Mouse (Mus musculus) lung, embryonic 16.5 days (tissue): ENCODE measurements around the gene Kcnip1. TPM values are rescaled to one million over a fixed set of nuclear protein-coding genes. Genes with fewer than 3 reads are reported as not detected.

Experiments used
- ATAC-seq: fragments of 200-750 bp; cut with Nextera tagmentation; 2 replicates; pipeline ENCODE4 v1.8.0; 2017; ENCODE audit warnings: low read depth, mild to moderate bottlenecking, moderate library complexity
- H3K27ac ChIP-seq: fragments of 300-500 bp; sonication (generic); 2 replicates; pipeline ENCODE4 v1.5.1; 2014; ENCODE audit warnings: mild to moderate bottlenecking, control low read depth, low read length
- H3K27me3 ChIP-seq: fragments of 300-500 bp; sonication (generic); 2 replicates; pipeline ENCODE4 v1.6.1; 2014; ENCODE audit warnings: low read depth, low read length, mixed read lengths; ENCODE audit not compliant: control insufficient read depth, insufficient read depth
- H3K36me3 ChIP-seq: fragments of 300-500 bp; sonication (generic); 2 replicates; pipeline ENCODE4 v1.6.1; 2014; ENCODE audit warnings: low read length; ENCODE audit not compliant: control insufficient read depth, insufficient read depth
- H3K4me1 ChIP-seq: fragments of 300-500 bp; sonication (generic); replicated peaks from 2 replicates; pipeline ENCODE4 v1.6.1; 2014; ENCODE audit warnings: low read length, mixed read lengths; ENCODE audit not compliant: control insufficient read depth, insufficient read depth
- H3K4me2 ChIP-seq: fragments of 300-500 bp; sonication (generic); 2 replicates; pipeline ENCODE4 v1.6.1; 2014; ENCODE audit warnings: low read depth, low read length, control low read depth
- H3K4me3 ChIP-seq: fragments of 300-500 bp; sonication (generic); 2 replicates; pipeline ENCODE4 v1.5.1; 2014; ENCODE audit warnings: mild to moderate bottlenecking, low read length, control low read depth
- H3K9ac ChIP-seq: fragments of 300-500 bp; sonication (generic); 2 replicates; pipeline ENCODE4 v1.6.1; 2014; ENCODE audit warnings: low read length, control low read depth
- H3K9me3 ChIP-seq: fragments of 300-500 bp; sonication (generic); 2 replicates; pipeline ENCODE4 v1.6.1; 2016; ENCODE audit warnings: low read length; ENCODE audit not compliant: control insufficient read depth
- WGBS: fragments of 180-500 bp; shearing (Covaris S2); extraction: QIAGEN DNeasy Blood & Tissue Kit; methylation state at CpG from one replicate; pipeline ENCODE4 v1.1.7; 2014; 5-methylcytosine and 5-hydroxymethylcytosine counted together
- polyA plus RNA-seq: library from polyadenylated mRNA; unstranded; fragments of >200 nt; fragmentation: Nextera tagmentation; extraction: Ambion mirVana; gene quantifications from 2 replicates; pipeline ENCODE4 v1.2.1, GENCODE M21; 2015

The Kcnip1 gene
- polyA plus RNA-seq, 1 experiment from 2014 or later, result 0.68 TPM

- Histone ChIP-seq H3K36me3 (no peaks in the 10 kb centered on the region), H3K4me1 (no peaks in the 10 kb centered on the region), H3K4me3 (no peak overlapping the region), H3K27me3 (no peaks in the 10 kb centered on the region), H3K4me2 (no peak overlapping the region), H3K9me3 (no peaks in the 10 kb centered on the region), H3K27ac (no peak overlapping the region), H3K9ac (no peak overlapping the region)
- 95% methylated on average over 3 of the region's 3 CpGs for WGBS
- no peak for ATAC-seq
These were observed 302.8 kb downstream of the Kcnip1 start for GRCm38 (mm10) chr11:33690181-33690580.

- Histone ChIP-seq H3K9ac (no peak overlapping the region), H3K4me3 (no peak overlapping the region), H3K4me2 (no peak overlapping the region), H3K27me3 (no peaks in the 10 kb centered on the region), H3K9me3 (no peaks in the 10 kb centered on the region), H3K36me3 (no peaks in the 10 kb centered on the region), H3K4me1 (no peaks in the 10 kb centered on the region), H3K27ac (no peak overlapping the region)
- 41% methylated on average over 3 of the region's 3 CpGs for WGBS
- peak; percentile 17; the same call in 1 of the 2 replicates for ATAC-seq
These were observed 307.0 kb downstream of the Kcnip1 start for GRCm38 (mm10) chr11:33685904-33686303.

- 2% methylated on average over 15 of the region's 15 CpGs for WGBS
- no peaks in the 10 kb centered on the region for H3K36me3 ChIP-seq
- peak overlapping the region; percentile 10; the same call in 1 of the 2 replicates for H3K4me2 ChIP-seq
- H3K4me3 ChIP-seq, result no peak overlapping the region
- no peaks in the 10 kb centered on the region for H3K4me1 ChIP-seq
- ATAC-seq, result no peak
- H3K9me3 ChIP-seq, result no peaks in the 10 kb centered on the region
- H3K27ac ChIP-seq, result no peak overlapping the region
- peaks cover 2% of the 10 kb centered on the region; the same call in 1 of the 2 replicates for H3K27me3 ChIP-seq
- H3K9ac ChIP-seq, result no peak overlapping the region
These were observed 312.8 kb downstream of the Kcnip1 start for GRCm38 (mm10) chr11:33680151-33680550.

GRCm38 (mm10) chr11:33670105-33670965 lies 322.6 kb downstream of the Kcnip1 start:
- H3K4me2 ChIP-seq, result no peak overlapping the region
- no peak overlapping the region for H3K9ac ChIP-seq
- no peaks in the 10 kb centered on the region for H3K4me1 ChIP-seq
- ATAC-seq, result no peak
- H3K36me3 ChIP-seq, result no peaks in the 10 kb centered on the region
- no peaks in the 10 kb centered on the region for H3K9me3 ChIP-seq
- H3K4me3 ChIP-seq, result no peak overlapping the region
- H3K27ac ChIP-seq, result no peak overlapping the region
- H3K27me3 ChIP-seq, result no peaks in the 10 kb centered on the region
- 64% methylated on average over 10 of the region's 10 CpGs for WGBS

GRCm38 (mm10) chr11:33668376-33668775 lies 324.6 kb downstream of the Kcnip1 start:
- no peak for ATAC-seq
- H3K27me3 ChIP-seq, result no peaks in the 10 kb centered on the region
- H3K4me2 ChIP-seq, result no peak overlapping the region
- H3K27ac ChIP-seq, result no peak overlapping the region
- H3K9ac ChIP-seq, result no peak overlapping the region
- no peaks in the 10 kb centered on the region for H3K36me3 ChIP-seq
- WGBS, result 62% methylated on average over 6 of the region's 6 CpGs
- no peaks in the 10 kb centered on the region for H3K4me1 ChIP-seq
- H3K9me3 ChIP-seq, result no peaks in the 10 kb centered on the region
- H3K4me3 ChIP-seq, result no peak overlapping the region

- no peak overlapping the region for H3K4me3 ChIP-seq
- H3K36me3 ChIP-seq, result no peaks in the 10 kb centered on the region
- 87% methylated on average over 2 of the region's 2 CpGs for WGBS
- no peak for ATAC-seq
- no peak overlapping the region for H3K4me2 ChIP-seq
- H3K27me3 ChIP-seq, result no peaks in the 10 kb centered on the region
- H3K9ac ChIP-seq, result no peak overlapping the region
- H3K27ac ChIP-seq, result no peak overlapping the region
- H3K4me1 ChIP-seq, result no peaks in the 10 kb centered on the region
- no peaks in the 10 kb centered on the region for H3K9me3 ChIP-seq
These were observed 329.4 kb downstream of the Kcnip1 start for GRCm38 (mm10) chr11:33663599-33663998.

- ATAC-seq, result no peak
- Histone ChIP-seq H3K9me3 (no peaks in the 10 kb centered on the region), H3K9ac (no peak overlapping the region), H3K27ac (no peak overlapping the region), H3K4me3 (no peak overlapping the region), H3K4me1 (no peaks in the 10 kb centered on the region; the same call in 1 of the 2 replicates), H3K27me3 (no peaks in the 10 kb centered on the region), H3K36me3 (no peaks in the 10 kb centered on the region), H3K4me2 (no peak overlapping the region)
- WGBS, result 64% methylated on average over 13 of the region's 13 CpGs
These were observed 332.7 kb downstream of the Kcnip1 start for GRCm38 (mm10) chr11:33660016-33660913.

GRCm38 (mm10) chr11:33655861-33656593 lies 336.9 kb downstream of the Kcnip1 start:
- Histone ChIP-seq H3K4me1 (no peaks in the 10 kb centered on the region; the same call in 1 of the 2 replicates), H3K4me2 (no peak overlapping the region), H3K27ac (peak overlapping the region; percentile 31; the same call in 1 of the 2 replicates), H3K9me3 (no peaks in the 10 kb centered on the region), H3K9ac (no peak overlapping the region), H3K27me3 (no peaks in the 10 kb centered on the region), H3K4me3 (no peak overlapping the region), H3K36me3 (no peaks in the 10 kb centered on the region)
- ATAC-seq, result peak; percentile 94
- 33% methylated on average over 7 of the region's 7 CpGs for WGBS
